Mouse (Mus musculus) embryonic stem cell, embryonic (primary cell): Measurements from ENCODE around the gene Bsn.

Experiments
- CTCF ChIA-PET, 4 experiments: fragments of 300-600 bp in 2 of 4; fragments of 350-600 bp in 2 of 4; sonication (Branson Sonifier 250); formaldehyde crosslinking; loops; one replicate each; lab custom pipeline; 2022; ENCODE audit warnings: inconsistent platforms in 2 of 4; lab: Charles Lee
- POLR2A ChIA-PET, 4 experiments: fragments of 300-600 bp in 2 of 4; fragments of 350-600 bp in 2 of 4; sonication (Branson Sonifier 250); formaldehyde crosslinking; loops; one replicate each; lab custom pipeline; 2022; ENCODE audit warnings: antibody characterized with exemption in 4 of 4, inconsistent platforms in 1 of 4; lab: Charles Lee

Gene Bsn

GRCm38 (mm10) chr9:108080168-108080567 is 110.0 kb downstream of the Bsn start, which contains the start of gene Mst1:
Gene Mst1, plus strand, starts transcription at chr9:108080436.
- ChIA-PET POLR2A (interaction anchor here in 3 of 4 experiments (0.6 to 4.2 kb wide), 17 partner anchors 11 to 911 kb away, joined by 3 to 30 read pairs (median 4); partner anchors contain the start of genes Apeh (in 2 of the 3), Gmppb (in 1 of the 3), Nicn1 (in 1 of the 3) and Pfkfb4 (in 1 of the 3)), CTCF (interaction anchor here in 2 of 4 experiments (0.6 to 2.8 kb wide), 11 partner anchors 12 to 192 kb away, joined by 3 to 15 read pairs (median 4); partner anchors contain the start of genes Amigo3 (in 1 of the 2), Apeh (in 1 of the 2) and Mon1a (in 1 of the 2))

DNA sequence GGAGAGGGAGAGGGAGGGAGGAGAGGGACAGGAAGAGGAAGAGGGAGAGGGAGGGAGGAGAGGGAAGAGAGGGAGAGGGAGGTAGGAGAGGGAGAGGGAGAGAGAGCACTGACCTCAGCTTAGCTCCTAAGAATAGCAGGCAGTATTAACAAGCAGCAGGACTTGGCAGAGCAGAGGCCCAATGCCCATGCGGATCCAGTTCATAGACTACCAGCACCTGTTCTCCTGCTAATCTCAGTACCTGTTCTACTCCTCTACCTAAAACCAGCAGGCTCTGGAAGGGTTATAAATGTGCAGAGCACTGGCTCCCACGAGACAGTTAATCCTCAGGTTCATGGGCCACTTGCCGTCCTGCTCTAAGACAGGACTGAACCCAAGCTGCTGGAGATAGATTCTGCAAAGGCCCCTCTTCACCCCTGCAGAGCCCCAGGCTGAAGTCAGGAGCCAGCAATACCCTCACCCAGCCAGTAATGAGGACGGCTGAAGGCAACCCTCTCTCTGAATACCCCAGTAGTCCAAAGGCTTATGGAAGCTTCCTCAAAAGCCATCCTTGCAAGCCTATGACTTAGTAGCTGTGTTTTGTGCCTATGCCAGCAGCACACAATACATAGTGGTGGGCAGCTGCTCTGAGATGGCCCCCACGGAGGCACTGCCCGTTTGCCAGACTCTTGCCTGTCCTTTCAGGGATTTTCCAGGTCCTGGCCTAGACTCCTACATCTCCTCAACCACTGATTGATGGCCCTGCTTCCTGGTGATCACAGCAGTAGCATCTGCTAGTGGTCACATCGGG is 116.8 kb downstream of the Bsn start:
- POLR2A ChIA-PET = interaction anchor here in 2 of 4 experiments (0.6 to 1.6 kb wide), 4 partner anchors 20 to 138 kb away, joined by 3 to 5 read pairs (median 4); partner anchors contain the start of genes Amigo3 (in 1 of the 2) and Apeh (in 1 of the 2)
- CTCF ChIA-PET = interaction anchor here in 1 of 4 experiments (0.9 to 2.0 kb wide), 3 partner anchors 20 to 172 kb away, joined by 3 to 6 read pairs (median 3); partner anchors contain the start of genes Amigo3 and Apeh

DNA sequence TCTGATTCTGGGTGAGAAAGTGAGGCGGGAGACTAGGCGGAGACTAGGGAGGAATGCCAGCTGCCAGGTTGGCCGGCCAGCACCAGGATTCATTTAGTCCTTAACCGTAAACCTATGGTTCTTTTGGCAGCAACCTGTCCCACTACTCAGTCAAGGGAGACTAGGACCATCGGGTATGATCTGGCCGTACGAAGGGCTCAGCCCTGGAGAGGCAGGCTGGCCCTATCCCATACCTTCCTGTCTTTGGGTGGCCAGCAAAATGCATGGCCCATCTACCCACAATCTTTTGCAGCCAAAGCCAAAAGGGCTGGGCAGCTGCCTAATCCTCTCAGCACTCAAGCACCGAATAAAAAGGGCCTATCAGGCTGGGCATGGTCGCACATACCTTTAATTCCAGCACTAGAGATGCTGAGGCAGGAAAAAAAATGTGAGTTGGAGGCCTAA is 117.7 kb downstream of the Bsn start:
- ChIA-PET CTCF (interaction anchor here in 2 of 4 experiments (0.6 to 2.0 kb wide), 4 partner anchors 19 to 171 kb away, joined by 3 to 8 read pairs (median 4); partner anchors contain the start of genes Amigo3 (in 1 of the 2) and Apeh (in 1 of the 2)), POLR2A (interaction anchor here in 3 of 4 experiments (0.6 to 1.6 kb wide), 7 partner anchors 17 to 1290 kb away, joined by 3 to 5 read pairs (median 3); partner anchors contain the start of genes Amigo3 (in 1 of the 3) and Apeh (in 1 of the 3))

- CTCF ChIA-PET = interaction anchor here in 3 of 4 experiments (0.6 to 1.0 kb wide), 3 partner anchors 65 to 170 kb away, joined by 4 to 8 read pairs (median 5); no protein-coding TSS in a partner anchor
Observed at GRCm38 (mm10) chr9:108071801-108072200, 118.4 kb downstream of the Bsn start.

DNA sequence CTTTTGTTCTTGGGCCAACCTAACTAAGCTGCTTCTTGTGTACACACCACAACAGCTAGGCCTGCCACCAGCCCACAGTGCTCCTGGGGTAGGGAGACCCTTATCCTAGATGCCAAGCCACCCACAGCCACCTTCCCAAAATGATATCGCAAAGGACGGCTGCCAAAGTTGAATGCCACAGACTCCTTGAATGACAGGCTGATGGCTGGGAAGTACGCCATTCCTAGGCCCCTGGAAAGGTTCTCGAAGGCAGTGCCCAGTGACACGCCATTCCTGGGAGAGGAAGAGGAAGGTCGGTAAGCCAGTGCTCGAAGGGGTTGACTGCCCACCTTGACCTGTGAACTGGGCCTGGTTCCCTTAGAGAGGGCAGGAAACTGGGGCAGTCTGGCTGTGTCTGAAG is 120.7 kb downstream of the Bsn start:
- POLR2A ChIA-PET = interaction anchor here in 1 of 4 experiments (1.2 to 2.4 kb wide), 2 partner anchors 9 to 25 kb away, joined by 4 to 10 read pairs; partner anchors contain the start of gene Apeh
- CTCF ChIA-PET = interaction anchor here in 3 of 4 experiments (0.7 to 8.6 kb wide), 6 partner anchors 91 to 176 kb away, joined by 3 to 101 read pairs (median 18); partner anchors contain the start of gene Mst1r (in 1 of the 3)

More at GRCm38 (mm10) chr9:108071801-108072200, 118.4 kb downstream of the Bsn start:
- POLR2A ChIA-PET = interaction anchor here in 2 of 4 experiments (0.7 to 1.6 kb wide), 5 partner anchors 14 to 1289 kb away, joined by 3 to 4 read pairs (median 3); no protein-coding TSS in a partner anchor

- ChIA-PET CTCF (interaction anchor here (0.6 to 8.6 kb wide), 18 partner anchors 11 to 168 kb away, joined by 3 to 101 read pairs (median 10); partner anchors contain the start of genes Apeh (in 2 of the 4), Mst1 (in 1 of the 4) and Mst1r (in 1 of the 4)), POLR2A (interaction anchor here in 2 of 4 experiments (0.7 to 3.3 kb wide), 5 partner anchors 9 to 26 kb away, joined by 3 to 12 read pairs (median 5); partner anchors contain the start of genes Amigo3 (in 2 of the 2) and Apeh (in 1 of the 2))
Observed at GRCm38 (mm10) chr9:108069007-108069406, 121.2 kb downstream of the Bsn start.

GRCm38 (mm10) chr9:108067900-108068299 is 122.3 kb downstream of the Bsn start:
- POLR2A ChIA-PET = interaction anchor here in 3 of 4 experiments (1.2 to 3.3 kb wide), 13 partner anchors 10 to 167 kb away, joined by 3 to 15 read pairs (median 6); partner anchors contain the start of genes Amigo3 (in 2 of the 3), Apeh (in 1 of the 3), Ip6k1 (in 1 of the 3) and Mst1 (in 1 of the 3)
- CTCF ChIA-PET = interaction anchor here (0.6 to 8.6 kb wide), 64 partner anchors 8 to 423 kb away, joined by 3 to 101 read pairs (median 5); partner anchors contain the start of genes Mst1r (in 3 of the 4), Apeh (in 2 of the 4), Mon1a (in 2 of the 4) and Rbm6 (in 2 of the 4)

DNA sequence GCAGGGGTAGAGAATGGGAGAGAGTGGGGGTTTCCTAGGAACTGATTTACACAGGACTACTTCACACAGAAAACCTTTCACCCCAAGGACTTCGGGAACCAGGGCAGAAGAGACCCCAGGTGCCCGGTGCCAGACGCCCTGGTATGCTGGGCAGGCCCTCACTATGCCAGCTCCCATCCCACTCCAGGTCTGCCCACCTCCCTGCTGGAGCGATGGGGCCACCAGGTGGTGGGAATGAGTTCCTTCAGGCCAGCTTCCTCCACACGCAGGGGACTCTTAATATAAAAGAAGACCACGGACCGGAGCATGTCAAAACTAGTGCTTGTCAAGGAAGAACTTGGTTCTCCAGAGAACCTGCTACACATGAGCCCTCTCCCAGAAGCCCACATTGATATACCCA is 123.0 kb downstream of the Bsn start:
- ChIA-PET CTCF (interaction anchor here (0.6 to 8.6 kb wide), 72 partner anchors 8 to 441 kb away, joined by 3 to 101 read pairs (median 5); partner anchors contain the start of genes Mst1r (in 3 of the 4), Apeh (in 2 of the 4), Mon1a (in 2 of the 4) and Rbm6 (in 2 of the 4)), POLR2A (interaction anchor here in 3 of 4 experiments (0.5 to 3.3 kb wide), 18 partner anchors 11 to 321 kb away, joined by 3 to 15 read pairs (median 4); partner anchors contain the start of genes Amigo3 (in 2 of the 3), Apeh (in 1 of the 3), Ip6k1 (in 1 of the 3) and Mst1 (in 1 of the 3))

GRCm38 (mm10) chr9:108065491-108066011 is 124.6 kb downstream of the Bsn start:
- ChIA-PET POLR2A (interaction anchor here in 2 of 4 experiments (1.2 to 3.3 kb wide), 5 partner anchors 9 to 161 kb away, joined by 4 to 15 read pairs (median 9); partner anchors contain the start of gene Amigo3 (in 2 of the 2)), CTCF (interaction anchor here (0.6 to 8.6 kb wide), 17 partner anchors 12 to 420 kb away, joined by 3 to 101 read pairs (median 3); partner anchors contain the start of genes Amigo3 (in 2 of the 4), Mst1r (in 2 of the 4), Apeh (in 1 of the 4) and Gmppb (in 1 of the 4))

DNA sequence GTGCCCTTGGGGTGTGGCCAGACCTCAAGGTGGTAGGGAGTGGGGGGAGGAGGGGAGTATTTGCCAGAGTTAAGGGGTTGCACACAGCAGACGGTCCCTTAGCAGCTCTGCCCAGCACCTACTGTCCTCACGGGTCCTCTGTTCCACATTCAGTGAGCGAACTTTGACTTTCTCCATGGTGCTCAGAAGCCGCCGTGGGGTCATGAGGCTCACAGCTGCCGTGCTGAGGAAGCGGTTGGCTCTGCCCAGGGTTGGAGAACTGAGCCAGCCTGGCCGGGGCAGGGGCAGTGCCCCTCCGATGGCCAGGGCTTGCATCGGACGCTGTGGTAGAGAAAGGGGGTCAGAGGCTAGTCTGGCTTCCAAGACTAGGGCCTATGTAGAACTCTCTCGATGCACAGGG is 126.8 kb downstream of the Bsn start:
- ChIA-PET POLR2A (interaction anchor here in 3 of 4 experiments (0.9 to 2.6 kb wide), 7 partner anchors 9 to 176 kb away, joined by 3 to 11 read pairs (median 5); partner anchors contain the start of genes Amigo3 (in 2 of the 3), Gmppb (in 1 of the 3) and Mon1a (in 1 of the 3)), CTCF (interaction anchor here (0.6 to 8.6 kb wide), 9 partner anchors 10 to 162 kb away, joined by 3 to 101 read pairs (median 9); partner anchors contain the start of genes Amigo3 (in 3 of the 4), Gmppb (in 1 of the 4) and Mst1r (in 1 of the 4))

DNA sequence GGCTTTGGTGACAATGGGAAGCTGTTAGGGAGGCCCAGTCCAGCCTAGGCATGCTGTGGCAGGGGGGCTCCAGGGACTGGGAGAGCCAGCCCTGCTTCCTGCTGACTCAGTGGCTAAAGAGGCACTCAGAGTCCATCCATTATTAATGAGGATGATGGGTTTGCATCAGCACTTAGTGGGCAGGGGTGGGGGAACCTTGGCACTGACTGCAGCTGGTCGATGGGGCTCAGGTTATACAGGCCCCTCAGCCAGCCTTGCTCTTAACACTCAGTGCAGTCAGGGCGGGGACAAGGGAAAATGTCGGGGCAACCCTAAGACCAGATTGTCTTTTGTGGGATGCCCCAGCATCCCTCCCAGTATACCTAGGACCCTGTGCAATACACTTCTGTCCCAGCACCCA is 128.0 kb downstream of the Bsn start:
- ChIA-PET CTCF (interaction anchor here in 2 of 4 experiments (0.7 to 8.6 kb wide), 7 partner anchors 9 to 417 kb away, joined by 3 to 101 read pairs (median 6); partner anchors contain the start of genes Mst1r (in 2 of the 2), Amigo3 (in 1 of the 2) and Apeh (in 1 of the 2)), POLR2A (interaction anchor here in 2 of 4 experiments (1.0 to 2.6 kb wide), 2 partner anchors 9 kb away, joined by 3 to 11 read pairs; partner anchors contain the start of gene Amigo3 (in 2 of the 2))

DNA sequence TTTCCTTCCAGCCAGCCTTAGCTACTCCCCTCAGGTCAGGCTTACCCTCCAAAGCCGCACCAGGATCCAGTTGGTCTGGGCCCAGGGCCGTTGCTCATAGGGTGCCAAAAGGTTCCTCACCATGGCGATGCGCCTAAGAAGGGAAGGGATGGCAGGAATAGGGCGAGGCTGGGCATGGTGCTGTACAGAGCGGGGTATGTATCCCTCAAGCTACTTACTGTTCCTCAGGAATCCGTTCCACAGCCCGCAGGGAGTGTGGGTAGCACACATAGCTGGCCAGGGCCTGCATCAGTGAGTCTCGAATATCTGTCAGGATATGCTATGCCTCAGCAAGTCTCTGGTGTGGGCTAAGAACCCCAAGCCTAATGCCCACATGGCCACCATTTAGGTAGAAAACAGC is 131.9 kb downstream of the Bsn start:
- POLR2A ChIA-PET = interaction anchor here in 2 of 4 experiments (1.0 to 2.7 kb wide), 6 partner anchors 9 to 156 kb away, joined by 3 to 11 read pairs (median 5); partner anchors contain the start of gene Gmppb (in 1 of the 2)

GRCm38 (mm10) chr9:108057262-108057562 is 133.0 kb downstream of the Bsn start:
- ChIA-PET POLR2A (interaction anchor here in 2 of 4 experiments (0.9 to 2.7 kb wide), 10 partner anchors 9 to 184 kb away, joined by 3 to 11 read pairs (median 4); partner anchors contain the start of genes Gmppb (in 1 of the 2), Mst1 (in 1 of the 2) and Rbm6 (in 1 of the 2)), CTCF (interaction anchor here (0.5 to 7.1 kb wide), 13 partner anchors 10 to 551 kb away, joined by 3 to 139 read pairs (median 4); partner anchors contain the start of gene Mst1r (in 1 of the 4))

More for the DNA sequence above, 131.9 kb downstream of the Bsn start:
- CTCF ChIA-PET = interaction anchor here in 3 of 4 experiments (0.5 to 3.7 kb wide), 8 partner anchors 9 to 154 kb away, joined by 3 to 19 read pairs (median 6); no protein-coding TSS in a partner anchor

DNA sequence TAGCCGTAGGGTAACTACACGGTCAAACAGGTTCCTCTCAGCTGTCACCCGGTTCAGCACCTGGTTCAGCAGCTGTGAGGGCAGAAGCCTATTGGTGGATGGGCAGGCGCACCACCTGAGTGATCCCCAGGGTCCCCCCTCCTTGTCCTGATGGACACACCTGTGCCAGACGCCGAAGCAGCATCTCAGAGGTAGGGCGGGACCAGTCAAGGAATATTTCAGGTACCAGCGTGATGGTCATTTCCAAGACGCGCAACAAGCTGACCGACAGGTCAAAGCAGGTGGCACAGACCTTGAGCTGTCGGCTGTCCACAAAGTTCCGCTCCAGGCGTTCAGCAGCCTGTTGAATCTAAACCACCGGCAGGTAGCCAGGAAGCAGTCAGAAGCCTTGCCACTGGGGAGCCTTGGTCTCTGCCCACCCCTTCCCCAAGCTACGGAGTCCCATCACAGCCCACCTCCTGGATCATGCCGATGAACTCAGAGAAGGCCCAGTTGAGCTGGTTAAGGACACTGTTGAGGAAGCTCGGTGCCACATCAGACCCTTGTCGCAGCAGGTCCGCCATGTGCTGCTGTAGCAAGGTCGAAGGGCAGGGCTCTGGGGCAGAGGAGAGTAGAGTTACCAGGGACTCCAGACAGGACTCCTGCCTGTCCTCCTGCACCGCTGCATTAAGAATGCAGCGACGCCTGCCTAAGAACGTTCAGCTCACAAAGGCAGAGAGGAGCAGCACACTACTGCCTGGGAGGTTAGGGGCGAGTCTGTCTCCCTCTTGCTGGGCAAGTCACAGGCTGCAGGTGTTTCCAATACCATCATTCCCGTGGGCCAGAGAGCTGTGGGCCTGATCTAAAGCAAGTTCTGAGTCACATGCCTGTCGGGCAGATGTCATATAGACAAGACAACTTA is 133.6 kb downstream of the Bsn start:
- POLR2A ChIA-PET = interaction anchor here in 2 of 4 experiments (0.8 to 4.7 kb wide), 15 partner anchors 8 to 184 kb away, joined by 3 to 43 read pairs (median 4); partner anchors contain the start of genes Gmppb (in 1 of the 2), Mst1 (in 1 of the 2), Mst1r (in 1 of the 2) and Rbm6 (in 1 of the 2)
- CTCF ChIA-PET = interaction anchor here (0.5 to 7.1 kb wide), 16 partner anchors 10 to 551 kb away, joined by 3 to 139 read pairs (median 3); partner anchors contain the start of gene Mst1r (in 1 of the 4)
